Mouse (Mus musculus) heart, embryonic 15.5 days (tissue): ENCODE data around the gene Scel. TPM values are rescaled to one million over a fixed set of nuclear protein-coding genes. Genes with fewer than 3 reads are reported as not detected.

Source experiments
- ATAC-seq: fragments of 200-750 bp; cut with Nextera tagmentation; replicated peaks from 2 replicates; pipeline ENCODE4 v1.8.0; 2017; ENCODE audit warnings: low read depth, moderate TSS enrichment; ENCODE audit not compliant: insufficient number of reproducible peaks, insufficient read depth, low FRiP score
- H3K27ac ChIP-seq: fragments of 300-500 bp; sonication (generic); 2 replicates; pipeline ENCODE4 v1.5.1; 2015; ENCODE audit warnings: mild to moderate bottlenecking, inconsistent platforms
- H3K27me3 ChIP-seq: fragments of 300-500 bp; sonication (generic); 2 replicates; pipeline ENCODE4 v1.6.1; 2015; ENCODE audit warnings: inconsistent platforms
- H3K36me3 ChIP-seq: fragments of 300-500 bp; sonication (generic); 2 replicates; pipeline ENCODE4 v1.6.1; 2015; ENCODE audit warnings: mild to moderate bottlenecking, inconsistent platforms
- H3K4me1 ChIP-seq: fragments of 300-500 bp; sonication (generic); replicated peaks from 2 replicates; pipeline ENCODE4 v1.6.1; 2015; ENCODE audit warnings: inconsistent platforms
- H3K4me2 ChIP-seq: fragments of 300-500 bp; sonication (generic); 2 replicates; pipeline ENCODE4 v1.6.1; 2015; ENCODE audit warnings: inconsistent platforms, mild to moderate bottlenecking, moderate library complexity
- H3K4me3 ChIP-seq: fragments of 300-500 bp; sonication (generic); 2 replicates; pipeline ENCODE4 v1.5.1; 2015; ENCODE audit warnings: mild to moderate bottlenecking, inconsistent platforms
- H3K9ac ChIP-seq: fragments of 300-500 bp; sonication (generic); 2 replicates; pipeline ENCODE4 v1.6.1; 2015; ENCODE audit warnings: mild to moderate bottlenecking, inconsistent platforms
- H3K9me3 ChIP-seq: fragments of 300-500 bp; sonication (generic); replicated peaks from 2 replicates; pipeline ENCODE4 v1.6.1; 2016; ENCODE audit warnings: inconsistent platforms
- WGBS: fragments of 180-500 bp; shearing (Covaris S2); methylation state at CpG from one replicate; pipeline ENCODE4 v1.1.7; 2015; ENCODE audit warnings: mixed read lengths; 5-methylcytosine and 5-hydroxymethylcytosine counted together
- polyA plus RNA-seq: library from polyadenylated mRNA; unstranded; fragments of >200 nt; fragmentation: Nextera tagmentation; extraction: Ambion mirVana; gene quantifications from 2 replicates; pipeline ENCODE4 v1.2.1, GENCODE M21; 2015

Gene Scel
- polyA plus RNA-seq, 1 experiment from 2014 or later, result 0.29 TPM

GRCm38 (mm10) chr14:103513473-103513811 is 300 bp downstream of the Scel start:
- H3K27ac ChIP-seq, result no peak overlapping the region
- no peak overlapping the region for H3K9ac ChIP-seq
- H3K27me3 ChIP-seq, result no peaks in the 10 kb centered on the region
- no peak for ATAC-seq
- peaks cover 7% of the 10 kb centered on the region for H3K4me1 ChIP-seq
- H3K4me2 ChIP-seq, result peak overlapping the region; percentile 47; the same call in 1 of the 2 replicates
- peak overlapping the region; percentile 10; the same call in 1 of the 2 replicates for H3K4me3 ChIP-seq
- H3K36me3 ChIP-seq, result no peaks in the 10 kb centered on the region
- no peaks in the 10 kb centered on the region for H3K9me3 ChIP-seq
- WGBS, result 61% methylated on average over 7 of the region's 7 CpGs

- peaks cover 7% of the 10 kb centered on the region for H3K4me1 ChIP-seq
- 50% methylated on average over 8 of the region's 8 CpGs for WGBS
Measured at GRCm38 (mm10) chr14:103515419-103515818, 2.3 kb downstream of the Scel start.

GRCm38 (mm10) chr14:103526286-103526685 is 13.1 kb downstream of the Scel start:
- Histone ChIP-seq H3K4me1 (no peaks in the 10 kb centered on the region), H3K9ac (no peak overlapping the region), H3K4me3 (no peak overlapping the region), H3K27ac (no peak overlapping the region), H3K4me2 (no peak overlapping the region), H3K9me3 (no peaks in the 10 kb centered on the region), H3K36me3 (no peaks in the 10 kb centered on the region), H3K27me3 (no peaks in the 10 kb centered on the region)
- no peak for ATAC-seq
- 66% methylated on average over 1 of the region's 1 CpGs for WGBS

More at GRCm38 (mm10) chr14:103515419-103515818, 2.3 kb downstream of the Scel start:
- no peak for ATAC-seq
- no peaks in the 10 kb centered on the region for H3K36me3 ChIP-seq
- H3K27ac ChIP-seq, result no peak overlapping the region
- H3K9me3 ChIP-seq, result no peaks in the 10 kb centered on the region
- H3K4me2 ChIP-seq, result no peak overlapping the region
- H3K9ac ChIP-seq, result no peak overlapping the region
- no peaks in the 10 kb centered on the region for H3K27me3 ChIP-seq
- H3K4me3 ChIP-seq, result no peak overlapping the region

DNA sequence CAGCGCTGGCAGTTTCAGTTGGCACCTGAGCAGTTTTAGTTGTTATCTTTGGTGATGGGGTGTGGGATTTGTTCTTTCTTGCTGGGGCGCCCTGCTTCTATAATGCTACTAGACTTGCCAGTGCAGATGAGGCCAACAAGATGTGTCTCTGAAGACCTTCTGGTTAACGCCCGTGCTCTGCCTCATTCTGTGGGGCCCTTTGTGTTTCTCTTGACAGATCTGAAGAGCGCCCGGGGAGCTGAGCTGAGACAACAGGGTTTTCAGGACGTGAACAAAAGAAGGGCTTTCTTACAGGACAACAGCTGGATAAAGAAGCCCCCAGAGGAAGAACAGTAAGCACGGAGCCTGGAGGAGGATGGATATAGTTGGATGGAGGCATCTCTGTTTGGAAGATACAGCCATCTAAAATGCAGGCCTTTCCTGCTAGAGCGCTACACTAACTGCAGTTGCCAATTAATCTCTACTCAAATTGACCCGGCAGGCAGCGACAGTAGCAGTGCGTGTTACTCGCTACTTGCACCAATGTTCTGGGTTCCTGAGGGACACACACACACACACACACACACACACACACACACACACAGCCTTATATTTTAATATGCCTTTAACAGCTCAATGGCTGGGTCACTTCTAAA is 16.7 kb downstream of the Scel start:
- no peaks in the 10 kb centered on the region for H3K4me1 ChIP-seq
- WGBS, result 71% methylated on average over 13 of the region's 13 CpGs

GRCm38 (mm10) chr14:103531722-103532341 is 18.7 kb downstream of the Scel start:
- Histone ChIP-seq H3K9me3 (no peaks in the 10 kb centered on the region), H3K4me3 (no peak overlapping the region), H3K4me1 (no peaks in the 10 kb centered on the region), H3K4me2 (no peak overlapping the region), H3K27ac (no peak overlapping the region), H3K9ac (no peak overlapping the region), H3K36me3 (no peaks in the 10 kb centered on the region), H3K27me3 (no peaks in the 10 kb centered on the region)
- WGBS, result 77% methylated on average over 11 of the region's 11 CpGs
- ATAC-seq, result no peak

More for the DNA sequence above, 16.7 kb downstream of the Scel start:
- H3K9me3 ChIP-seq, result no peaks in the 10 kb centered on the region
- no peaks in the 10 kb centered on the region for H3K36me3 ChIP-seq
- H3K9ac ChIP-seq, result no peak overlapping the region
- no peak overlapping the region for H3K27ac ChIP-seq
- H3K27me3 ChIP-seq, result no peaks in the 10 kb centered on the region
- no peak for ATAC-seq
- no peak overlapping the region for H3K4me2 ChIP-seq
- H3K4me3 ChIP-seq, result no peak overlapping the region

GRCm38 (mm10) chr14:103535511-103536024 is 22.4 kb downstream of the Scel start:
- H3K27ac ChIP-seq, result no peak overlapping the region
- no peaks in the 10 kb centered on the region for H3K36me3 ChIP-seq
- H3K4me1 ChIP-seq, result no peaks in the 10 kb centered on the region
- ATAC-seq, result no peak
- 78% methylated on average over 8 of the region's 8 CpGs for WGBS
- H3K4me2 ChIP-seq, result no peak overlapping the region
- no peak overlapping the region for H3K4me3 ChIP-seq
- no peaks in the 10 kb centered on the region for H3K9me3 ChIP-seq
- H3K9ac ChIP-seq, result no peak overlapping the region
- no peaks in the 10 kb centered on the region for H3K27me3 ChIP-seq

DNA sequence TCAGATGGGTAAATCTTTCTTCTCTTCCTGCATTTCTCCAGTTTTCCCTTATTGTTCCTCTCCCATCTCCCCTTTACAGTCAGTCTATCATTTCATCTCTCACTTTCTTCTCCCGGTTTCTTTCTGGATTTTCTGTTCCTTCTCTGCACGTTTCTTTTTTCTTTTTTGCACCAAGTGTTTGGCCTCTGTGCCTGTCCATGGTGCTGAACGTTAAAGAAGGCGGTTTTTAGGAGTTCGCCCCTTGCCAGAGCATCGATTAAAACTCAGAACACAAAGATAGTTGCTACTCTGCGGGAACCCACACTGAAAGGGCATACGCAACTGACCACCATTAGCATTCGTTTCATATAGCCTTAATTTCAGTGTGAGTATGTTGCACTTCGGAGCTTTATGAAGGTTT is 23.2 kb downstream of the Scel start:
- Histone ChIP-seq H3K27ac (no peak overlapping the region), H3K9me3 (no peaks in the 10 kb centered on the region), H3K36me3 (no peaks in the 10 kb centered on the region), H3K4me3 (no peak overlapping the region), H3K4me2 (no peak overlapping the region), H3K4me1 (no peaks in the 10 kb centered on the region), H3K27me3 (no peaks in the 10 kb centered on the region), H3K9ac (no peak overlapping the region)
- ATAC-seq, result no peak
- WGBS, result 34% methylated on average over 10 of the region's 10 CpGs

GRCm38 (mm10) chr14:103537355-103538056 is 24.4 kb downstream of the Scel start:
- ATAC-seq, result no peak
- Histone ChIP-seq H3K27ac (no peak overlapping the region), H3K4me2 (no peak overlapping the region), H3K9me3 (no peaks in the 10 kb centered on the region), H3K9ac (no peak overlapping the region), H3K36me3 (no peaks in the 10 kb centered on the region), H3K4me3 (no peak overlapping the region), H3K27me3 (no peaks in the 10 kb centered on the region), H3K4me1 (no peaks in the 10 kb centered on the region)
- WGBS, result 15% methylated on average over 13 of the region's 13 CpGs

- no peak overlapping the region for H3K9ac ChIP-seq
- WGBS, result 59% methylated on average over 4 of the region's 4 CpGs
- H3K27ac ChIP-seq, result no peak overlapping the region
- no peak for ATAC-seq
- H3K27me3 ChIP-seq, result no peaks in the 10 kb centered on the region
- no peak overlapping the region for H3K4me2 ChIP-seq
- no peaks in the 10 kb centered on the region for H3K9me3 ChIP-seq
- H3K4me3 ChIP-seq, result no peak overlapping the region
- no peaks in the 10 kb centered on the region for H3K4me1 ChIP-seq
- H3K36me3 ChIP-seq, result no peaks in the 10 kb centered on the region
Measured at GRCm38 (mm10) chr14:103539796-103540195, 26.7 kb downstream of the Scel start.

DNA sequence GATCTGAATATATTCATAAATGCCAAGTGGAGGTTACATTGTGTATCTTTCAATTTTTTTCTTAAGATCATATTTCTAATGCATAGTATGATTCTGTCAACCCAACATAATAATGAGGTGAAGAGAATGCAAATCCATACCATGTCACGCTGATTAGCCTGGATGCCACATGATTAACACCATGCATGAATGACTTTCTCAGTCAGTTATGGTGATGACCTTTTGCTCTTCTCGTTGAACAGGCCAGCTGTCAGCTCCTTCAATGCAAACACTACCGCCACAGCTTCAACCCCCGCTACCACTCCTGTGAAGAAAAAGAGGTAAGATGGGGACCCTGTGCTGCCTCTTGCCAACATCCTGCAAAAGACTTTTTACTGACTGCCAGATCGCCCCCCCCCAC is 28.5 kb downstream of the Scel start:
- Histone ChIP-seq H3K4me1 (no peaks in the 10 kb centered on the region), H3K27me3 (no peaks in the 10 kb centered on the region), H3K9me3 (no peaks in the 10 kb centered on the region), H3K27ac (no peak overlapping the region), H3K9ac (no peak overlapping the region), H3K36me3 (no peaks in the 10 kb centered on the region), H3K4me2 (no peak overlapping the region), H3K4me3 (no peak overlapping the region)
- no peak for ATAC-seq
- 62% methylated on average over 5 of the region's 5 CpGs for WGBS

DNA sequence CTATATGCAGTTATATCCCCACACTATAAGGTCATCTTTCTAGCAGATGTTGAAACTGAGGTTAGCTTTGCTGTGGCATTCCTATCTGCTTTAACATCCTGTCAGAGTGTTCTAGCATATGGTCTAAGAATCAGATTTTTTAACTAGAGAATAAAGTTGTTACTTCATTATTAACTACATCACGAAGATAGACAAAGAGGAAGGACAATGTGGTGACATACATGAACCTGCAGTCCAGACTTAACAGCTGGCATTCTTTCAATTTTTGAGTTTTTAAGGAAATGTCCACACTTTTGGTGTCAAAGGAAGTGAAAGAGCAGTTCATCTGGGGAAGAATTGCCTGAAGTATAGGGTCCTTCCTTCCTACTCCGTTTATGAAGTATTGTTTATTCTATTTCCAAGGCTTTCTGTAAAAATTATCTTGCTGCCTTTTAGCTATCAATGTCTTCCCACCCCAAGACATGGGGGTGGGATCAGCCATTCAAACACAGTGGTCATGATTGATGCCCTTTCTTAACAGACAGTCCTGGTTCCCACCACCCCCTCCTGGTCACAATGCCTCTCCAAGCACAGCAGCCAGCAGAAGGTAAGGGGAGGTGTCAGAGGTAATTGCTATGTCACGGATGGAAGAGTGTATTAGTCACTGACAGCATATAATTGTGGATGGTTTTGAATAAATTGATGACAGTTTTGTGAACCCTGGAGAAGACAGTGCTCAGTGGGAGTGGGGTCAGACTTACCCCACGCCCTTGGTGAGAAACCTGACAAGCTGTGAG is 30.4 kb downstream of the Scel start:
- Histone ChIP-seq H3K4me2 (no peak overlapping the region), H3K27ac (no peak overlapping the region), H3K27me3 (no peaks in the 10 kb centered on the region), H3K9me3 (no peaks in the 10 kb centered on the region), H3K4me3 (no peak overlapping the region), H3K36me3 (no peaks in the 10 kb centered on the region), H3K4me1 (no peaks in the 10 kb centered on the region), H3K9ac (no peak overlapping the region)
- 54% methylated on average over 4 of the region's 4 CpGs for WGBS
- ATAC-seq, result no peak
